Mouse (Mus musculus): ENCODE data around the gene Arhgef16. TPM values are rescaled to one million over a fixed set of nuclear protein-coding genes. Genes with fewer than 3 reads are reported as not detected.

Arhgef16 gene
- polyA plus RNA-seq, 1 experiment: 96.6 TPM

GRCm38 (mm10) chr4:154294262-154294731 lies 7.2 kb downstream of the Arhgef16 start:
- 17% methylated on average over 8 of the region's 8 CpGs for WGBS
- peak; percentile 97 for DNase-seq (ENCODE audit: low read depth, low spot score)

- WGBS: 20% methylated on average over 4 of the region's 4 CpGs
- DNase-seq (ENCODE audit: low read depth, low spot score): no peak
These were observed 7.7 kb downstream of the Arhgef16 start for GRCm38 (mm10) chr4:154293735-154294201.

- WGBS: 75% methylated on average over 7 of the region's 7 CpGs
- DNase-seq (ENCODE audit: low read depth, low spot score): no peak
These were observed 17.8 kb downstream of the Arhgef16 start for GRCm38 (mm10) chr4:154283671-154284070.

- 66% methylated on average over 9 of the region's 9 CpGs for WGBS
- no peak for DNase-seq (ENCODE audit: low read depth, low spot score)
These were observed 22.0 kb downstream of the Arhgef16 start for GRCm38 (mm10) chr4:154279481-154279880.

GRCm38 (mm10) chr4:154273000-154273399 lies 28.5 kb downstream of the Arhgef16 start:
- DNase-seq (ENCODE audit: low read depth, low spot score): peak; percentile 28
- 61% methylated on average over 3 of the region's 3 CpGs for WGBS

GRCm38 (mm10) chr4:154269520-154269919 lies 32.0 kb downstream of the Arhgef16 start:
- no peak for DNase-seq (ENCODE audit: low read depth, low spot score)
- 32% methylated on average over 10 of the region's 10 CpGs for WGBS

- DNase-seq (ENCODE audit: low read depth, low spot score): no peak
- 83% methylated on average over 6 of the region's 6 CpGs for WGBS
These were observed 34.0 kb downstream of the Arhgef16 start for GRCm38 (mm10) chr4:154267511-154267910.

- no peak for DNase-seq (ENCODE audit: low read depth, low spot score)
- WGBS: 40% methylated on average over 4 of the region's 4 CpGs
These were observed 39.4 kb downstream of the Arhgef16 start for GRCm38 (mm10) chr4:154262071-154262470.

GRCm38 (mm10) chr4:154260755-154261154 lies 40.7 kb downstream of the Arhgef16 start:
- WGBS: 91% methylated on average over 5 of the region's 5 CpGs
- DNase-seq (ENCODE audit: low read depth, low spot score): no peak

- DNase-seq (ENCODE audit: low read depth, low spot score): no peak
- WGBS: 81% methylated on average over 20 of the region's 20 CpGs
These were observed 48.8 kb downstream of the Arhgef16 start for GRCm38 (mm10) chr4:154252537-154253255.

GRCm38 (mm10) chr4:154249316-154249715 lies 52.2 kb downstream of the Arhgef16 start:
- no peak for DNase-seq (ENCODE audit: low read depth, low spot score)
- 79% methylated on average over 8 of the region's 8 CpGs for WGBS

GRCm38 (mm10) chr4:154248092-154248805 lies 53.2 kb downstream of the Arhgef16 start:
- DNase-seq (ENCODE audit: low read depth, low spot score): no peak
- 84% methylated on average over 21 of the region's 21 CpGs for WGBS

- no peak for DNase-seq (ENCODE audit: low read depth, low spot score)
- 68% methylated on average over 22 of the region's 22 CpGs for WGBS
These were observed 54.0 kb downstream of the Arhgef16 start for GRCm38 (mm10) chr4:154247207-154248091.

GRCm38 (mm10) chr4:154246115-154247040 lies 55.1 kb downstream of the Arhgef16 start:
- peak; percentile 63 for DNase-seq (ENCODE audit: low read depth, low spot score)
- 10% methylated on average over 19 of the region's 19 CpGs for WGBS

GRCm38 (mm10) chr4:154245342-154245741 lies 56.1 kb downstream of the Arhgef16 start:
- WGBS: 79% methylated on average over 7 of the region's 7 CpGs
- no peak for DNase-seq (ENCODE audit: low read depth, low spot score)

GRCm38 (mm10) chr4:154240608-154241007 lies 60.9 kb downstream of the Arhgef16 start:
- DNase-seq (ENCODE audit: low read depth, low spot score): no peak
- 63% methylated on average over 11 of the region's 11 CpGs for WGBS

GRCm38 (mm10) chr4:154239199-154239598 lies 62.3 kb downstream of the Arhgef16 start:
- no peak for DNase-seq (ENCODE audit: low read depth, low spot score)
- whole genome bisulfite sequencing: 77% methylated on average over 8 of the region's 8 CpGs

GRCm38 (mm10) chr4:154237306-154237705 lies 64.2 kb downstream of the Arhgef16 start:
- no peak for DNase-seq (ENCODE audit: low read depth, low spot score)
- WGBS: 11% methylated on average over 9 of the region's 9 CpGs

- DNase-seq (ENCODE audit: low read depth, low spot score): no peak
- 21% methylated on average over 10 of the region's 10 CpGs for WGBS
These were observed 64.6 kb downstream of the Arhgef16 start for GRCm38 (mm10) chr4:154236893-154237292.

Data from large intestine, adult 2 months (tissue).